Mouse (Mus musculus) limb, embryonic 14.5 days (tissue): Measurements from ENCODE around the gene Elmo1. TPM values are rescaled to one million over a fixed set of nuclear protein-coding genes. Genes with fewer than 3 reads are reported as not detected.

Experiments used
- ATAC-seq: fragments of 200-750 bp; cut with Nextera tagmentation; 2 replicates; pipeline ENCODE4 v1.8.0; 2017; ENCODE audit warnings: low read depth, moderate number of reproducible peaks, moderate TSS enrichment; ENCODE audit not compliant: low FRiP score
- DNase-seq: peaks from one replicate; pipeline ENCODE4 v3.0.0-alpha.2; 2015; ENCODE audit warnings: low spot score
- H3K27ac ChIP-seq: fragments of 300-500 bp; sonication (generic); replicated peaks from 2 replicates; pipeline ENCODE4 v1.5.1; 2014; ENCODE audit warnings: low read depth, mild to moderate bottlenecking, low read length, moderate library complexity, mixed read lengths
- H3K27me3 ChIP-seq: fragments of 300-500 bp; sonication (generic); 2 replicates; pipeline ENCODE4 v1.6.1; 2014; ENCODE audit warnings: low read length, mixed read lengths; ENCODE audit not compliant: control insufficient read depth, insufficient read depth
- H3K36me3 ChIP-seq: fragments of 300-500 bp; sonication (generic); 2 replicates; pipeline ENCODE4 v1.6.1; 2014; ENCODE audit warnings: mild to moderate bottlenecking, low read length, moderate library complexity, mixed read lengths; ENCODE audit not compliant: control insufficient read depth, insufficient read depth
- H3K4me1 ChIP-seq: fragments of 300-500 bp; sonication (generic); 2 replicates; pipeline ENCODE4 v1.6.1; 2014; ENCODE audit warnings: antibody characterized with exemption, low read length, mixed read lengths; ENCODE audit not compliant: control insufficient read depth, insufficient read depth
- H3K4me2 ChIP-seq: fragments of 300-500 bp; sonication (generic); replicated peaks from 2 replicates; pipeline ENCODE4 v1.6.1; 2014; ENCODE audit warnings: low read depth, mild to moderate bottlenecking, low read length, moderate library complexity; ENCODE audit not compliant: severe bottlenecking
- H3K4me3 ChIP-seq: fragments of 300-500 bp; sonication (generic); replicated peaks from 2 replicates; pipeline ENCODE4 v1.5.1; 2014; ENCODE audit warnings: low read length
- H3K9ac ChIP-seq: fragments of 300-500 bp; sonication (generic); 2 replicates; pipeline ENCODE4 v1.6.1; 2014; ENCODE audit warnings: mild to moderate bottlenecking, low read depth, low read length, moderate library complexity; ENCODE audit not compliant: severe bottlenecking
- H3K9me3 ChIP-seq: fragments of 300-500 bp; sonication (generic); 2 replicates; pipeline ENCODE4 v1.6.1; 2016; ENCODE audit warnings: low read length; ENCODE audit not compliant: control insufficient read depth
- POLR2A ChIP-seq: fragments of 200-500 bp; IDR thresholded peaks from 2 replicates; pipeline ENCODE4 v1.8.0; 2012; ENCODE audit warnings: inconsistent platforms, mild to moderate bottlenecking, moderate library complexity, borderline replicate concordance; ENCODE audit not compliant: insufficient read depth, insufficient read length; ENCODE audit errors: extremely low read depth
- WGBS: fragments of 180-500 bp; shearing (Covaris S2); extraction: QIAGEN DNeasy Blood & Tissue Kit; methylation state at CpG from one replicate; pipeline ENCODE4 v1.1.7; 2014; 5-methylcytosine and 5-hydroxymethylcytosine counted together
- polyA plus RNA-seq, 2 experiments: library from polyadenylated mRNA; depleted of rRNA in 1 of 2; stranded (reverse) in 1 of 2; unstranded in 1 of 2; fragments of >200 nt; fragmentation: Nextera tagmentation in 1 of 2; extraction: Ambion mirVana in 1 of 2; gene quantifications; 2 replicates each; pipeline versions ENCODE4 v1.2.1 to v1.2.3; 2012 to 2014

Gene Elmo1
- polyA plus RNA-seq, 2 experiments, result 12.8 TPM

DNA sequence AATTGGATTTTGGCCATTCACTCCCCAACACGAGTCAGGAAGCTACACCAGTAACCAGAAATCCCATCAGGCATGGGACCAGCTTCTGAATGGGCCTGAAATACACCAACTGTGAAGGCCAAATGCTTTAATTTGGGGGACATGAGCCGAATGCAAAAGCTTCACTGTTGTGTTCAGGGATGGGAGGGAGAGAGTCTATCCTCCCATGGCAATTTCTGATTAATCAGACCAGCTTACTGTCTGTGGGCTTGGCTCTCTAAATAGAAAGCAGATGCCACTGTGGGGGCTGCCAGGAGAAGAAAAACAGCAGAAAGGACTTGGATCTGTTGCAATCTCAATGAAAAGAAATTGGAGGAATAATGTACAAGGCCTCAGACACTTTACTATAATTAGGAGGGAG lies 545.2 kb downstream of the Elmo1 start:
- Histone ChIP-seq H3K27ac (no peak overlapping the region), H3K4me3 (no peak overlapping the region), H3K9me3 (no peaks in the 10 kb centered on the region), H3K4me1 (no peaks in the 10 kb centered on the region), H3K4me2 (no peak overlapping the region), H3K9ac (no peak overlapping the region), H3K27me3 (no peaks in the 10 kb centered on the region), H3K36me3 (no peaks in the 10 kb centered on the region)
- no peak for DNase-seq
- no peak for ATAC-seq
- TF ChIP-seq POLR2A, result no peak
- WGBS, result 65% methylated on average over 2 of the region's 2 CpGs
